Mouse (Mus musculus) midbrain, embryonic 16.5 days (tissue): ENCODE measurements around the gene Ficd. TPM values are rescaled to one million over a fixed set of nuclear protein-coding genes. Genes with fewer than 3 reads are reported as not detected.

Experiments
- ATAC-seq: fragments of 200-750 bp; cut with Nextera tagmentation; 2 replicates; pipeline ENCODE4 v1.8.0; 2017; ENCODE audit warnings: moderate TSS enrichment
- H3K27ac ChIP-seq: fragments of 300-500 bp; sonication (generic); 2 replicates; pipeline ENCODE4 v1.5.1; 2014; ENCODE audit warnings: mild to moderate bottlenecking, low read length, mixed read lengths
- H3K27me3 ChIP-seq: fragments of 300-500 bp; sonication (generic); 2 replicates; pipeline ENCODE4 v1.6.1; 2014; ENCODE audit warnings: low read depth, low read length, mixed read lengths; ENCODE audit not compliant: control insufficient read depth, insufficient read depth
- H3K36me3 ChIP-seq: fragments of 300-500 bp; sonication (generic); 2 replicates; pipeline ENCODE4 v1.6.1; 2014; ENCODE audit warnings: mild to moderate bottlenecking, low read length, moderate library complexity, mixed read lengths; ENCODE audit not compliant: control insufficient read depth, insufficient read depth
- H3K4me1 ChIP-seq: fragments of 300-500 bp; sonication (generic); 2 replicates; pipeline ENCODE4 v1.6.1; 2014; ENCODE audit warnings: mild to moderate bottlenecking, low read length, mixed read lengths; ENCODE audit not compliant: control insufficient read depth, insufficient read depth
- H3K4me2 ChIP-seq: fragments of 300-500 bp; sonication (generic); 2 replicates; pipeline ENCODE4 v1.6.1; 2014; ENCODE audit warnings: mild to moderate bottlenecking, low read length, mixed read lengths
- H3K4me3 ChIP-seq: fragments of 300-500 bp; sonication (generic); 2 replicates; pipeline ENCODE4 v1.5.1; 2014; ENCODE audit warnings: low read depth, mild to moderate bottlenecking, low read length, moderate library complexity, mixed read lengths
- H3K9ac ChIP-seq: fragments of 300-500 bp; sonication (generic); 2 replicates; pipeline ENCODE4 v1.6.1; 2014; ENCODE audit warnings: low read depth, low read length, mixed read lengths
- H3K9me3 ChIP-seq: fragments of 300-500 bp; sonication (generic); replicated peaks from 2 replicates; pipeline ENCODE4 v1.6.1; 2014; ENCODE audit warnings: mild to moderate bottlenecking, low read length, mixed read lengths; ENCODE audit not compliant: control insufficient read depth, poor library complexity, severe bottlenecking
- WGBS: fragments of 180-500 bp; shearing (Covaris S2); extraction: QIAGEN DNeasy Blood & Tissue Kit; methylation state at CpG from one replicate; pipeline ENCODE4 v1.1.7; 2014; 5-methylcytosine and 5-hydroxymethylcytosine counted together
- polyA plus RNA-seq: library from polyadenylated mRNA; unstranded; fragments of >200 nt; fragmentation: Nextera tagmentation; extraction: Ambion mirVana; gene quantifications from 2 replicates; pipeline ENCODE4 v1.2.1, GENCODE M21; 2015

Ficd gene
- polyA plus RNA-seq, 1 experiment from 2014 or later = 10.9 TPM

- ATAC-seq = peak; percentile 64; the same call in 1 of the 2 replicates
- H3K27ac ChIP-seq = peak overlapping the region; percentile 73
- no peak overlapping the region for H3K4me3 ChIP-seq
- WGBS = 37% methylated on average over 21 of the region's 21 CpGs
- peaks cover 19% of the 10 kb centered on the region for H3K4me1 ChIP-seq
- no peaks in the 10 kb centered on the region for H3K36me3 ChIP-seq
- H3K9me3 ChIP-seq = no peaks in the 10 kb centered on the region
- H3K27me3 ChIP-seq = no peaks in the 10 kb centered on the region
- H3K4me2 ChIP-seq = no peak overlapping the region
- peak overlapping the region; percentile 48 for H3K9ac ChIP-seq
These were observed 31.6 kb upstream of the Ficd start for GRCm38 (mm10) chr5:113703803-113704585.

- Histone ChIP-seq H3K4me2 (no peak overlapping the region), H3K9me3 (no peaks in the 10 kb centered on the region), H3K9ac (no peak overlapping the region), H3K36me3 (no peaks in the 10 kb centered on the region), H3K4me1 (peaks cover 25% of the 10 kb centered on the region), H3K27ac (no peak overlapping the region), H3K4me3 (no peak overlapping the region), H3K27me3 (no peaks in the 10 kb centered on the region)
- no peak for ATAC-seq
- 84% methylated on average over 2 of the region's 2 CpGs for WGBS
These were observed 22.7 kb upstream of the Ficd start for GRCm38 (mm10) chr5:113712861-113713260.

GRCm38 (mm10) chr5:113716581-113717388 is 18.8 kb upstream of the Ficd start:
- Histone ChIP-seq H3K9me3 (no peaks in the 10 kb centered on the region), H3K36me3 (no peaks in the 10 kb centered on the region), H3K4me2 (peak overlapping the region; percentile 40), H3K4me3 (no peak overlapping the region), H3K9ac (peak overlapping the region; percentile 4; the same call in 1 of the 2 replicates), H3K27ac (peak overlapping the region; percentile 92), H3K27me3 (no peaks in the 10 kb centered on the region), H3K4me1 (peaks cover 29% of the 10 kb centered on the region)
- 4% methylated on average over 12 of the region's 12 CpGs for WGBS
- ATAC-seq = peak; percentile 92

- no peak overlapping the region for H3K4me2 ChIP-seq
- WGBS = 65% methylated on average over 8 of the region's 8 CpGs
- H3K4me1 ChIP-seq = peaks cover 32% of the 10 kb centered on the region
- no peak overlapping the region for H3K9ac ChIP-seq
- H3K9me3 ChIP-seq = no peaks in the 10 kb centered on the region
- H3K27me3 ChIP-seq = no peaks in the 10 kb centered on the region
- H3K36me3 ChIP-seq = no peaks in the 10 kb centered on the region
- peak overlapping the region; percentile 64 for H3K27ac ChIP-seq
- no peak for ATAC-seq
- no peak overlapping the region for H3K4me3 ChIP-seq
These were observed 16.4 kb upstream of the Ficd start for GRCm38 (mm10) chr5:113719221-113719661.

GRCm38 (mm10) chr5:113722224-113723013 is 13.2 kb upstream of the Ficd start:
- no peaks in the 10 kb centered on the region for H3K27me3 ChIP-seq
- no peaks in the 10 kb centered on the region for H3K36me3 ChIP-seq
- no peaks in the 10 kb centered on the region for H3K9me3 ChIP-seq
- no peak overlapping the region for H3K4me3 ChIP-seq
- H3K9ac ChIP-seq = no peak overlapping the region
- no peak for ATAC-seq
- no peak overlapping the region for H3K27ac ChIP-seq
- 91% methylated on average over 10 of the region's 10 CpGs for WGBS
- peaks cover 12% of the 10 kb centered on the region for H3K4me1 ChIP-seq
- H3K4me2 ChIP-seq = no peak overlapping the region

GRCm38 (mm10) chr5:113723567-113724237 is 11.9 kb upstream of the Ficd start:
- Histone ChIP-seq H3K9me3 (no peaks in the 10 kb centered on the region), H3K27ac (no peak overlapping the region), H3K4me1 (peaks cover 8% of the 10 kb centered on the region), H3K27me3 (no peaks in the 10 kb centered on the region), H3K4me2 (no peak overlapping the region), H3K36me3 (no peaks in the 10 kb centered on the region), H3K4me3 (no peak overlapping the region), H3K9ac (no peak overlapping the region)
- 0 out of 2 replicates have a peak, but pooled peaks have one; percentile 22 for ATAC-seq
- 31% methylated on average over 8 of the region's 8 CpGs for WGBS

GRCm38 (mm10) chr5:113724446-113724845 is 11.2 kb upstream of the Ficd start, which contains the start of gene 1700069L16Rik:
Gene 1700069L16Rik, minus strand, starts transcription at chr5:113724772.
- Histone ChIP-seq H3K9ac (no peak within 1 kb of the TSS), H3K9me3 (no peaks in the 10 kb centered on the region), H3K4me3 (no peak within 1 kb of the TSS), H3K4me1 (peaks cover 4% of the 10 kb centered on the region), H3K27ac (no peak within 1 kb of the TSS), H3K4me2 (no peak within 1 kb of the TSS), H3K36me3 (no peaks in the 10 kb centered on the region), H3K27me3 (no peaks in the 10 kb centered on the region)
- peak; percentile 82 for ATAC-seq
- 4% methylated on average over 15 of the region's 15 CpGs for WGBS

GRCm38 (mm10) chr5:113725417-113725816 is 10.2 kb upstream of the Ficd start:
- no peaks in the 10 kb centered on the region for H3K36me3 ChIP-seq
- H3K4me2 ChIP-seq = no peak overlapping the region
- no peaks in the 10 kb centered on the region for H3K27me3 ChIP-seq
- 66% methylated on average over 12 of the region's 12 CpGs for WGBS
- H3K9ac ChIP-seq = no peak overlapping the region
- H3K27ac ChIP-seq = no peak overlapping the region
- no peaks in the 10 kb centered on the region for H3K9me3 ChIP-seq
- no peak overlapping the region for H3K4me3 ChIP-seq
- ATAC-seq = no peak
- peaks cover 7% of the 10 kb centered on the region for H3K4me1 ChIP-seq
